Mouse (Mus musculus) heart, adult 8-10 months (tissue): ENCODE data around the gene Ptcd2. TPM values are rescaled to one million over a fixed set of nuclear protein-coding genes. Genes with fewer than 3 reads are reported as not detected.
A peak's percentile ranks its signal among the peaks of the same experiment; 100 is the strongest.

Experiments
- DNase-seq: peaks from one replicate; pipeline ENCODE4 v3.0.0; 2022; ENCODE audit warnings: low spot score
- total RNA-seq, 4 experiments: library from RNA; stranded (reverse); gene quantifications; 2 replicates each; pipeline ENCODE4 v1.2.4; 2022

The Ptcd2 gene
- total RNA-seq, 4 experiments from 2014 or later: 52.6 to 58.1 (median 54.0) TPM

DNA sequence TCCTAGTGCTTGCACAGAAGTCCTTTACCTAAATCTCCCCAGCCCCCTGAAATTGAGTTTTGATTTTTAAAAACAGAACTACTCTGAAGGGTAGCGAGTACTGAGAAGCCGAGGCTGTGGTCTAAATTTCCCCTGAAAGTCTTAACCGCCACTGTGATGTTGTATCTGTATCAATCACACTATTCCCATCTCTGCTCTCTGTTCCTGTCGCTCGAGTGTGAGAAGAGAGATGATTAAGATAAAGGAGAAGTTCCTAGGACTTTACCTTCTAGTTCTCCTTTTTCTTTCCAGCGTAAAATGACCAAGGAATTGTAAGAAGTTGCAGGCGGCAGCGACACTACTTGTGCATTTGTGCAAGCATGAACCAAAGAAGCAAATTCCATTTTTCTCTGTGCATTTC is 38.3 kb downstream of the Ptcd2 start:
- DNase-seq: no peak

DNA sequence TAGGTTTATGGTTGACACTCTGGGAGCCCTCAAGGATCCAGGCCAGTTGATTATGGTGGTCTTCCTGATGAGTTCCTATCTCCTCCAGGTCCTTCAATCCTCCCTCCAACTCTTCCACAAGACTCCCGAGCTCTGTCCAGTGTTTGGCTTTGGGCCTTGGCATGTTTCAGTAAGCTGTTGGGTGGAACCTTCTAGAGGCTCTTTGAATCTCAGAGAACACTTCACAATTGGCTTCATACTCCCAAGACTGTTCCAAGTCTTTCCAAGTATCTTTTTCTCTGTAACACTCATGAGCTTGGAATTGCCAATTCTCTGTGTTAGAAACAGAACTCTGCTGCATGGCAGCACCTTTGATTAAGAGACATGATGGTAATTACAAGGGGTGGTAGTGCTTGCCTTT is 39.3 kb downstream of the Ptcd2 start:
- DNase-seq: peak; percentile 49

DNA sequence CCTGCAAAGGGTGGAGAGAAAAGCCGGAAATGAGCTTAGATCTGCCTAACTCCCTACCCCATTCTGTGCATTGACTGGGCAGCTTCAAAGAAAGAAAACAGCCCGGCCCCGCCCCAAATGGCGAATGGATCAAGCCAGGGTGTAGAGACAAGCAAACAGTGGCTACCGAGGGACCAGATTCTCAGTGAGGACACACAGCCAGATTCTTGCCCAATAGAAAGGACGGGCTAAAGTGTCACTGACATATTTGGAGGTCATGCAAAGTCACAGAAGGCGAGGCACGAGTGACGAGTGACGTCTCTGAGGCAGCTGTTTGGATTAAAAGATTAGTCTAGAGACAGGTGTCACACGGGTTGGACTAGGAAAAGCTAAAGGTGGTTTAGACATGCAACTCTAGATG is 40.1 kb downstream of the Ptcd2 start:
- DNase-seq: no peak

DNA sequence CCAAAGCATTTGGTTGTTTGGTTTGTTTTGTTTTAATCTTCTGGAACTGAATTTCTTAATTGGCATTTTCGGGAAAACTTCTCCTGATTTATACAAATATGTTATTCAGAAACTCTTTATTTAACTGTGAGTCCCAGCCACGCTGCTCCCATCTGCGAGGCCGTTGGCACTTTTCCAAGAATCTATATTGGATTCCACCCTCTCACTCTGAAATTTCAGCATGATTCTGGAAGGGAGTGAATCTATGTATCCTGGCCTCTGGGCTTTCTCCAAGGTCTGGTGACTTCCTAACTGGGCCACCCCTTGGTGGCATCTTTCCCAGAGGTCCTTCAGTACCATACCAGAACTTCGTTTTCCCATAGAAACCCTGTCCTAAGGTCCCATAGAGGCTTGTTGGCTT is 40.7 kb downstream of the Ptcd2 start:
- DNase-seq: no peak

DNA sequence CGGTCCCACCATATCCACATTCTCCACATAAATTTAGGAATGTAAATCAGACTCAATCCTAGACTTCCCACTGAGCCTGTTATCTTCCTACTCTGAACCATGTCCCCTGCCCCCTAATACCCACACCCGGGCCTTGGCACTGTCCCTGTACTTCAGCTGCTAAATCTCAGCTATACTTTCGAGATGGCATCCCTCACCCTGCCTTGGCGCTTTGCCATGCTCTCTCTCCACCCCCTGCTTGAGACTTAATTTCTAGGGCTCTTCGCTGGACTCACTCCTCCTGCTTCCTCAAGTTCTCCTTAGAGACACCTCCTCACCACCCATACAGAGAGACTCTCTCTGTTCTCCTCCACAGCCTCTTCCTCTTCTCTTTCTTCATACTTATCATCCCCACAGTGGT is 44.6 kb downstream of the Ptcd2 start:
- DNase-seq: no peak

DNA sequence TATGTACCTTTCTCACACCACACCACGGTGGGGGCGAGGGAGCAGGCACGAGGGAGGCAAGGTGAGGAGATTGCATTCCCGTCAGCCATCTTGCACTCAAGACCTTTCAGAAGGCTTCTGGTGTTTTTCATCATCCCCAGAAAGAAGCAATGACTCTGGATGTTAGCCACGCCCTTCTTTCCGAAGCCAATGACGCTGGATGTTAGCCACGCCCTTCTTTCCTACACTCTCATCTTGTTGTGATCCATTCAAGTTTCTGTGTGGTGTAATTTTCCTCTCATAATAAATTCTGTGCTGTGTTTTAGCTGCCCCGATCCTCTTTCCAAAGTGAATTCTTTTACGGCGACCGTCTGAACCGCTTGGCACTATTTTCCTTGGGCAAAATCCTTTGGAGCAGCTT is 50.3 kb downstream of the Ptcd2 start:
- DNase-seq: no peak

DNA sequence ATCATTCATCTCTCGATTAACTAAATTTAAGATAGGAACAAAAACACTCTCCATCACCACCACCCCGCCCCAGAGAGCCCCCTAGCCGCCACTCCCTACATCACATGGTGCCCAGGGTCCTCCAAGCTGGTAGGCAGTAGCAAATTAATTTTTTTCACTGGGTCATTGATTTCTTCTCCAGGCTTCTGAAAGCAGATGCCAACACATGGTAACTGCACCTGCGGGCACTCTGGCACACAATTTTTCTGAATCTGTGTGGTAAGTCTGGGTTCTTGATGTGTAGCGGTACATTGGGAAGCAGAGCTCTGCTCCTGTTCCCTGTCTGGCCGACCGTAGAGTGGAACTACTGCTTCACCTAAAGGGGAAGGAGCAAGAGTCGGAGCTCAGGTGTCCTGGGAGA is 53.7 kb downstream of the Ptcd2 start:
- no peak for DNase-seq

DNA sequence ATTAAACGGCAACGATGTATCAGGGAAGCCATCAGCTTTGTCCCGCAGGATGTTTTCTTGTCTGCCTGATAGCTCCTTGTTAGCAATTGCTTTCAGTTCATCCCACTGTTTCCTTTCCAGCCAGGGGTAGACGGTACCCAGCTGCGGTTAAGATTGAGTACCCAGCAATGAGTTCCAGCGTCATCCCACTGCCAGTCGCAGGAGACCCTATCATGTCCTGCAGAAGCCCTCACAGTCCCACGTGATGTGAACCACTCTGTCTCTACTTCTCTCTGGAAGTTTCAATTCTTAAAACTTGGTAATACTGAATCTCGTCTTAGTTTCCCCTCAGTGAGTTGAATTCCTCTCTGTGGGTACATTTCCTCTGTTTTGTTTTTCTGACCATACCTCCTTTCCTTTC is 56.7 kb downstream of the Ptcd2 start:
- no peak for DNase-seq

DNA sequence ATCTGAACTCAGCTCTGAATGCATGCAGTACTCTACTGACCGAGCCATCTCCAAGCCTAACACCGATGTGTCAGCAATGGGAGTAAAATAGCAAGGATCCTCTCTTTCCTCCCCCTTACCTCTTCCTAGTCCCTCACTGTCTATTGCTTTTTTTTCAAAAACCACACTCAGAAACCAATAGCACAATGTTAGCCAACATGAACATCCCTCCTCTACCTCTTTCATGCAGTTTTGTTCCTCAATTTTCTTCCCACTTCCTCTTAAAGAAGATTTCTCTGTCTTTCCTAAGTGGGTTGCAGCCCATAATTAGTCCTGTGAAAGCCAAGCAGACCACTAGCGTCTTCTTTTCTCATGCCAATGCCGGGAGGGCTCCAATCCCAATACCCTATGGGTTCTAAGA is 57.3 kb downstream of the Ptcd2 start:
- DNase-seq: no peak

DNA sequence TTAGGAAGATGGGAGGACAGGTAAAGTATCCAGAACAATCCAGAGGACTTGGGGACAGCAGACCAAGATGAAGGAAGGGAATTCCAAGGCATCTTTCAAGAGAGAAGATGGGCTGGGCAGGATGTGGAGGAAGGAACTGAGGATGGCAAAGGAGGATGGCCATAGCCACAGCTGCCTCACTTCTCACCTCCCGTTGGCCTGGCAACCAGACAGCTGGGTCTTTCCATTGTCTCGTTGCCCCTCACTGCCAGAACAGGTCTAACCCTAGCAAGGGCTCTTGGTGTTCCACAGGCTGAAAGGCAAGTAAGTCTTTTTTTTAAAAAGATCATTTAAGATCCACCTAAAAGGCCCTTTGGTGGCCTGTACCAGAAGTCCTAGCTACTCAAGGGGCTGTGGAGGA is 59.3 kb downstream of the Ptcd2 start:
- DNase-seq: no peak

DNA sequence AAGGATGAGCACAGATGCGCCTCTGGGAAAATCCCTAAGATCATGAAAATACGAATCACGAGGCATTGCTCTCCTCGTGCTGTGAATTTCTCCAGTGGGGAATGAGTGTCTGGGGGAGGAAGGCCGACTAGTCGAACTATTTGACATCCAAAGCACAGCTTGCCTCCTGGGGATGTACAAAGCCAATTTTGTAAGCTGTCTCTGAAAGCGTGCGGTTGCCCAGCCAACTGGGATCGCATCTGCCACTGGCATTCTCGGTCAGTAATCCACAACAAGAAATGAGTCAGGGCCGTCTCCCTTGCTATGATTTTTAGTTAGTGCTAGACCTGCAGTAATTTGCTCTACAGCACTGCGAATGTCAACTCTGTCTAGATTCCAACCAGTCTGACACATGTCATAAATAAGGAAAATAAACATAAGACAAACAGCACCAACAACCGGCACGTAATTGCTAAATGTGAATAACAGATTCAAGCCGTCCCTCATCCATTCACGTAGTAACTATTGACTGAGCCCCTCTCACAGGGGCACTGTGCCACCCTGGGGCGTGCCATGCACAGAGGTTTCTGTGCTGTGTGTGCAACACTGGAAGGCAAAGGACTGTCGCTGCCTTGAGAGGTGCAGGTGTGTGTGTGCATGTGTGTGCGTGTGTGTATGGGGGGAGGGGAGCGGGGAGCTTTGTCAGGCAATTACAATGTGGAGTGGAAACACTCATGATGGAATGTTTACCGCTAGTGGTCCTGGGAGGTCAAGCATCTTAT is 59.9 kb downstream of the Ptcd2 start:
- DNase-seq: no peak

DNA sequence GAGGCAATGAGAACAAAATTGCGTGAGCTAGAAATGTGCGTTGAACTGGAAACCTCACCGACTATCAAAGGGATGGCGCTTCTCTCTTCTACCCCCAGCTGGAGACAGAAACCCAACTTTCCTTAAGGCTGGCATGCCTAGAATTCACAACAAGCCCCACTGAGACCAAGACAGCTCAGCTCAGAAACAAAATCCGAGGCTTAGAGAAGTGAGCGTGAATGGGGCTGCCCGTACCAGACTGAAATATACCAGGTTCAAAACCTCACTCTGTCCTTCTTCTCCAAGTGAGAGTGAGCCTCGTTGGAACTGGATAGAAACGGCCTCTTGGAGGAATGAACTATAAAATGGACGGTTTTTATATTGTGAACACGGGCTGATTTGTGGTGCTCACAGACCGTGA is 60.6 kb downstream of the Ptcd2 start:
- DNase-seq: no peak

DNA sequence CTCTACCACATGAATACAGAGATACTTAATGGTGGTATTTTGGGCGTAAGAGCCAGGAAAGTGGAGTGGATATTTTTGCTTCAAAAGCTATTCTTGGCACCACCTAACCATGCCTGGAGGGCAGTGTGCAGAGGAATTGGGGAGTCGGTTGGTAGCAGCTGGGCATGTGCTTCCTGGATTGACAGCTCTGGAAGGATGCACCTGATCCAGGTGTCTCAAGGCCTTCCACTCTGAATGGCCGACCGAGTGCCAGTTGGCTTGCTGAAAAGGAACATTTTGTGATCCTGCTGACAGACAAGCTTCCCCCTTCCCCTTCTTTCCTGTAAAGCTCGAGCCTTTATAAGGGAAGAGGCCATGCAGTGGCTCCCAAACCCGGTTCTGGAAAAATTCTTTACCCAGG is 61.5 kb downstream of the Ptcd2 start:
- no peak for DNase-seq

DNA sequence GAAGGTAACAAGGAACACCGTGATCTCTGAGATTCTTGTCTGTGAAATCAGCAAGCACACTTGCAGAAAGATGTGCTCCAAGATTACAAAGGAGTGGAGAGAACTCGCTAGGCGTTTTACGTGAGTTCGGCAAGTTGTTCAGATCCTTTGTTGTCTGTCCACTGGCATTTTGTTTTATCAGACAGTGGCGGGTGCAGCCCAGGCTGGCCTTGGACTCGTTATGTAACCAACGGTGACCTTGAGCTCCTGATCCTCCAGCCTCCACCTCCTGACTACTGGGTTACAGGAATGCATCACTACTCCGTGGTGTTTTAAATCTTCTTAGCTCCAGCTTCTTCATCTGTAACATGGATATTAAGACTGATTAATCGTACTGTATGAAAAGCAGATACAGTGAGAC is 65.2 kb downstream of the Ptcd2 start:
- no peak for DNase-seq

DNA sequence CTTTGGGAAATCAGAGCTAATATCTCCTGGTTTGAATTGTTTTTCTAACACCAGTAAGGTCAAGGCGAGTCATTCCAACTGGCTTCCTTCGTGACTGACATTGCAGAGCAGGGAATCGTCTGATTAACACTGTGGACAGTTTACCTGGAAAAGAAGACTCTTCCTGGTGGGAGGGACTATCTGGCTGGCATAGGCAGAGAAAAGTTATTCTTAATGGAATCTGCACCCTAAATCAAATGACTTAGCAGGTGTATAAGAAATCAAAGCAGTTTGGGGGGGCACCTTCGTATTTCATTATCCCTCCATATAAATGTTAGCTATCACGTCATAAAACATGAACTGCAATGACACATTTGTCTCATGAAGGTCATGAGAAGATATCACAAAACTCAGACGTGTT is 66.0 kb downstream of the Ptcd2 start:
- DNase-seq: no peak

DNA sequence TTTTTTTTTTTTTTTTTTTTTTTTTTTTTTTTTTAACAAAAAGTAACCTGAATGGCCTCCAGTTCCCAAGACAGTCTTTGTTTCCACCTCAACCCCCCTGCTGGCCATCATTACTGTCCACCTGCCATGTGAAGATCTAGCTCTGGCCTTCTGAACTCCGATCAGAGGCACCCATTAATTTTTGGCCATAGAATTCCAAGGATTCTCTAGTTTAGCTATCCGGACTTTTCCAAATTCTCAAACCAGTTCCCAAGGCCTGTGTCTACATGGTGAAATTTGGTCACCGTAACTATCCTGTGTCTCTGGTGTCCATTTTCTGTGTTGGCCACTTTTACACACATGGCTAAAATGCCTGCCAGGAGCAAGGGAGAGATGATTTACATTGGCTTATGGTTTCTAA is 67.0 kb downstream of the Ptcd2 start:
- DNase-seq: no peak

DNA sequence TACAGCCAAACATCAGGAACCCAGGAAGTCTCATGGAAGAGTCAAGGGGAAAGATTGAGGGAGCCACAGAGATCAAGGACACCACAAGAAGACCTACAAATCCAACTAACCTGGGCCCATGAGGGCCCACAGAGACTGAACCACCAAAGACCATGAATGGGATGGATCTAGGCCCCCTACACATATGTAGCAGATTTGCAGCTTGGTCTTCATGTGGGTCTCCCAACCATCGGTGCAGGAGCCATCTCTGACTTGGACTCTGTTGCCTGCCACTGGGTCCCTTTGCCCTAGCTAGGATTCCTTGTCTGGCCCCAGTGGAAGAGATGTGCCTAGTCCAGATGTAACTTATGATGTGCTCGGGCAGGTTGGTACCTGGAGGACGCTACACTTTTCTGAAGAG is 72.5 kb downstream of the Ptcd2 start:
- no peak for DNase-seq

Other genes starting within 250 kb of the Ptcd2 start
- gene Zfp366, start 159.9 kb downstream of the Ptcd2 start, total RNA-seq: 10 to 100 TPM in 2 of 4 experiments, 1 to 10 TPM in 2; 7.9 to 12.2 (median 9.7) TPM
- 10 to 100 TPM; 47.2 to 48.0 (median 47.3) TPM for gene Mrps27, start 81 bp upstream of the Ptcd2 start, total RNA-seq
- gene Map1b, start 171.8 kb upstream of the Ptcd2 start, total RNA-seq: 10 to 100 TPM in 2 of 4 experiments, 1 to 10 TPM in 2; 7.3 to 14.4 (median 10.7) TPM